Mouse (Mus musculus): ENCODE data around the gene Bpifb2. TPM values are rescaled to one million over a fixed set of nuclear protein-coding genes. Genes with fewer than 3 reads are reported as not detected.

The Bpifb2 gene
- total RNA-seq, 2 experiments from 2014 or later: not detected

- DNase-seq: no peak
Observed at GRCm38 (mm10) chr2:153933311-153933710, 58.5 kb downstream of the Bpifb2 start.

- DNase-seq: no peak
Observed at GRCm38 (mm10) chr2:153935348-153935747, 60.5 kb downstream of the Bpifb2 start.

GRCm38 (mm10) chr2:153937843-153938242 is 63.0 kb downstream of the Bpifb2 start, which contains the start of gene Bpifb4:
Bpifb4 (plus strand) TSS chr2:153938212.
- DNase-seq: no peak

- peak; percentile 37 for DNase-seq
Observed at GRCm38 (mm10) chr2:153943537-153943936, 68.7 kb downstream of the Bpifb2 start.

- DNase-seq: no peak
Observed at GRCm38 (mm10) chr2:153944567-153944966, 69.7 kb downstream of the Bpifb2 start.

Other genes starting within 250 kb of the Bpifb2 start
- gene Commd7, start 242.3 kb upstream of the Bpifb2 start, total RNA-seq (2021): 10 to 100 TPM; 16.6 to 21.5 TPM
- gene Dnmt3b, start 225.6 kb upstream of the Bpifb2 start, total RNA-seq (2021): 1 to 10 TPM; 1.3 to 3.1 TPM
- not detected for gene Dnmt3c, start 178.4 kb upstream of the Bpifb2 start, total RNA-seq (2021)
- 10 to 100 TPM; 77.6 to 87.5 TPM for gene Mapre1, start 133.8 kb upstream of the Bpifb2 start, total RNA-seq (2021)
- under 1 TPM; 0.26 to 0.50 TPM for gene Efcab8, start 95.1 kb upstream of the Bpifb2 start, total RNA-seq (2021)
- gene Sun5, start 4.0 kb upstream of the Bpifb2 start, total RNA-seq (2021): not detected
- not detected for gene Bpifb6, start 25.3 kb downstream of the Bpifb2 start, total RNA-seq (2021)
- gene Bpifb3, start 43.2 kb downstream of the Bpifb2 start, total RNA-seq (2021): not detected
- not detected for gene Bpifb4, start 63.2 kb downstream of the Bpifb2 start, total RNA-seq (2021)
- not detected for gene Bpifa6, start 99.9 kb downstream of the Bpifb2 start, total RNA-seq (2021)
- not detected for gene Bpifa2, start 133.2 kb downstream of the Bpifb2 start, total RNA-seq (2021)

All from gastrocnemius, postnatal 10 days (tissue).